Mouse (Mus musculus) kidney, adult 8-10 months (tissue): Measurements from ENCODE around the gene Gm10322.

Experiments used
- DNase-seq, 2 experiments: peaks; one replicate each; pipeline ENCODE4 v3.0.0; 2022

The Gm10322 gene

GRCm38 (mm10) chr10:59602891-59603290 lies 13.0 kb upstream of the Gm10322 start:
- no peak for DNase-seq

- DNase-seq: peak; percentile 55 to 65
These were observed 12.0 kb upstream of the Gm10322 start for GRCm38 (mm10) chr10:59603843-59604242.

GRCm38 (mm10) chr10:59604879-59605464 lies 10.9 kb upstream of the Gm10322 start:
- no peak for DNase-seq

GRCm38 (mm10) chr10:59613276-59613675 lies 2.6 kb upstream of the Gm10322 start:
- no peak for DNase-seq

GRCm38 (mm10) chr10:59614141-59614540 lies 1.7 kb upstream of the Gm10322 start:
- no peak for DNase-seq

GRCm38 (mm10) chr10:59615411-59615810 lies 452 bp upstream of the Gm10322 start:
- DNase-seq: peak in 1 of 2 experiments; percentile 8

- peak; percentile 97 for DNase-seq
These were observed 659 bp downstream of the Gm10322 start, which contains the start of gene Mcu for GRCm38 (mm10) chr10:59616522-59616921. Gene Mcu (minus strand): TSS chr10:59616692.

GRCm38 (mm10) chr10:59617776-59618175 lies 1.9 kb downstream of the Gm10322 start:
- DNase-seq: no peak

- no peak for DNase-seq
These were observed 5.5 kb downstream of the Gm10322 start for GRCm38 (mm10) chr10:59621355-59621754.

- no peak for DNase-seq
These were observed 7.6 kb downstream of the Gm10322 start for GRCm38 (mm10) chr10:59623496-59623895.

- DNase-seq: no peak
These were observed 13.0 kb downstream of the Gm10322 start for GRCm38 (mm10) chr10:59628641-59629505.

GRCm38 (mm10) chr10:59629506-59629782 lies 13.6 kb downstream of the Gm10322 start:
- no peak for DNase-seq

GRCm38 (mm10) chr10:59636048-59636447 lies 20.2 kb downstream of the Gm10322 start:
- DNase-seq: no peak

GRCm38 (mm10) chr10:59636751-59637533 lies 21.1 kb downstream of the Gm10322 start:
- DNase-seq: no peak

- DNase-seq: no peak
These were observed 21.8 kb downstream of the Gm10322 start for GRCm38 (mm10) chr10:59637596-59638124.

- DNase-seq: no peak
These were observed 22.7 kb downstream of the Gm10322 start for GRCm38 (mm10) chr10:59638576-59638975.

- DNase-seq: no peak
These were observed 27.0 kb downstream of the Gm10322 start for GRCm38 (mm10) chr10:59642659-59643377.

GRCm38 (mm10) chr10:59643645-59644044 lies 27.8 kb downstream of the Gm10322 start:
- DNase-seq: no peak

GRCm38 (mm10) chr10:59644710-59645109 lies 28.8 kb downstream of the Gm10322 start:
- no peak for DNase-seq

- no peak for DNase-seq
These were observed 29.3 kb downstream of the Gm10322 start for GRCm38 (mm10) chr10:59645153-59645552.

GRCm38 (mm10) chr10:59646821-59647378 lies 31.0 kb downstream of the Gm10322 start:
- DNase-seq: no peak

- DNase-seq: no peak
These were observed 40.9 kb downstream of the Gm10322 start for GRCm38 (mm10) chr10:59656799-59657198.
